Mouse (Mus musculus) forebrain, embryonic 11.5 days (tissue): ENCODE measurements around the gene Lsr. TPM values are rescaled to one million over a fixed set of nuclear protein-coding genes. Genes with fewer than 3 reads are reported as not detected.

Experiments used
- ATAC-seq: fragments of 200-750 bp; cut with Nextera tagmentation; replicated peaks from 2 replicates; pipeline ENCODE4 v1.8.0; 2017; ENCODE audit warnings: moderate TSS enrichment; ENCODE audit not compliant: low FRiP score
- DNase-seq: peaks from one replicate; pipeline ENCODE4 v3.0.0-alpha.2; 2017; ENCODE audit warnings: low spot score
- H3K27ac ChIP-seq: fragments of 300-500 bp; sonication (generic); 2 replicates; pipeline ENCODE4 v1.5.1; 2014; ENCODE audit warnings: low read depth, low read length
- H3K27me3 ChIP-seq: fragments of 300-500 bp; sonication (generic); 2 replicates; pipeline ENCODE4 v1.6.1; 2014; ENCODE audit warnings: mild to moderate bottlenecking, low read length, mixed read lengths; ENCODE audit not compliant: control insufficient read depth, insufficient read depth
- H3K36me3 ChIP-seq: fragments of 300-500 bp; sonication (generic); 2 replicates; pipeline ENCODE4 v1.6.1; 2014; ENCODE audit warnings: mild to moderate bottlenecking, low read length, moderate library complexity, mixed read lengths; ENCODE audit not compliant: control insufficient read depth, insufficient read depth
- H3K4me1 ChIP-seq: fragments of 300-500 bp; sonication (generic); replicated peaks from 2 replicates; pipeline ENCODE4 v1.6.1; 2014; ENCODE audit warnings: low read length, mixed read lengths; ENCODE audit not compliant: control insufficient read depth, insufficient read depth
- H3K4me2 ChIP-seq: fragments of 300-500 bp; sonication (generic); 2 replicates; pipeline ENCODE4 v1.6.1; 2014; ENCODE audit warnings: low read depth, mild to moderate bottlenecking, low read length, moderate library complexity, mixed read lengths; ENCODE audit not compliant: severe bottlenecking
- H3K4me3 ChIP-seq: fragments of 300-500 bp; sonication (generic); 2 replicates; pipeline ENCODE4 v1.5.1; 2014; ENCODE audit warnings: low read depth, low read length
- H3K9ac ChIP-seq: fragments of 300-500 bp; sonication (generic); 2 replicates; pipeline ENCODE4 v1.6.1; 2014; ENCODE audit warnings: low read length
- H3K9me3 ChIP-seq: fragments of 300-500 bp; sonication (generic); 2 replicates; pipeline ENCODE4 v1.6.1; 2016; ENCODE audit warnings: low read length, mixed read lengths; ENCODE audit not compliant: control insufficient read depth
- WGBS: fragments of 180-500 bp; shearing (Covaris S2); extraction: QIAGEN DNeasy Blood & Tissue Kit; methylation state at CpG from one replicate; pipeline ENCODE4 v1.1.7; 2014; 5-methylcytosine and 5-hydroxymethylcytosine counted together
- polyA plus RNA-seq: library from polyadenylated mRNA; unstranded; fragments of >200 nt; fragmentation: Nextera tagmentation; extraction: Ambion mirVana; gene quantifications from 2 replicates; pipeline ENCODE4 v1.2.1, GENCODE M21; 2014

Lsr gene
- polyA plus RNA-seq, 1 experiment from 2014 or later: 32.5 TPM

DNA sequence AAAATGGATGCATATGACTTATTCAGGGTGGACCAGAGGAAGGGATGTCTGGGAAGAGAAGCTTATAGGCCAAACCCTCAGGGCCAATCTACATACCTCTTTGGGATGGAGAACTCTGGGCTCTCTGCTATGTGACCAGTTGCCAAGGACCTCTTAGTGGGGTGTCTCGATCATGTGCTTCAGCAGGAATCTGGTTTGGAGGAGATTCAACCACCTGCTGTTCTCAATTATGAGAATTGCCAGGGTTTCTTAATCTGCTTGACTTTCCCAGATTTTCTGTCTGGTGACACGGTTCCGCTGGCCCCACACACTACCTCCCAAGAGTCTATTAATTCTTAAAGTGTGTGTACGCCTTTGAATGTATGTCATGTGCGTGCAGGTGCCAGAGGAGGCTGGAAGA is 20.7 kb upstream of the Lsr start:
- Histone ChIP-seq H3K27me3 (no peaks in the 10 kb centered on the region), H3K4me1 (no peaks in the 10 kb centered on the region), H3K9me3 (peaks cover 2% of the 10 kb centered on the region; the same call in 1 of the 2 replicates), H3K9ac (no peak overlapping the region), H3K36me3 (no peaks in the 10 kb centered on the region), H3K27ac (no peak overlapping the region), H3K4me3 (no peak overlapping the region), H3K4me2 (no peak overlapping the region)
- 83% methylated on average over 5 of the region's 5 CpGs for WGBS
- DNase-seq (no peak), ATAC-seq (no peak)

DNA sequence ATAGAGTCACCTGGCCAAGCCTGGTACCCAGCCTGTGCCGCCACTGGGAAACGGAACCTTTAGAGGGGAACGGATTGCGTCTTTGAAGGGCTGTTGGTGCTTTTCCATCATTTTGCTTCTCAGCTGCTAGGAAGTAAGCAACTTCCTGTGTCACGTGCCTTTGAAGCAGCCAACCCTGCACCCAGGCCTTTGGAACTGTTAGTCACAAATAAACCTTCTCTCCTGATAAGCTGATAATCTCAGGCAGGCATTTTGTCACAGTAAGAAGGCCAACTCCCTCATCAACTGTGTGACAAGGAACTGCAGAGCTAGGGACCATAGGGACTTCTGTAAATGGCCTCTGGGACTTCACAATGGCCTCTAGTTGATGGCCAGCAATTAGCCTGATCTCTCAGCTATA is 18.9 kb upstream of the Lsr start:
- Histone ChIP-seq H3K27ac (no peak overlapping the region), H3K9ac (no peak overlapping the region), H3K9me3 (peaks cover 2% of the 10 kb centered on the region; the same call in 1 of the 2 replicates), H3K4me3 (no peak overlapping the region), H3K36me3 (no peaks in the 10 kb centered on the region), H3K4me1 (no peaks in the 10 kb centered on the region), H3K4me2 (no peak overlapping the region), H3K27me3 (no peaks in the 10 kb centered on the region)
- 83% methylated on average over 5 of the region's 5 CpGs for WGBS
- DNase-seq (no peak), ATAC-seq (no peak)

DNA sequence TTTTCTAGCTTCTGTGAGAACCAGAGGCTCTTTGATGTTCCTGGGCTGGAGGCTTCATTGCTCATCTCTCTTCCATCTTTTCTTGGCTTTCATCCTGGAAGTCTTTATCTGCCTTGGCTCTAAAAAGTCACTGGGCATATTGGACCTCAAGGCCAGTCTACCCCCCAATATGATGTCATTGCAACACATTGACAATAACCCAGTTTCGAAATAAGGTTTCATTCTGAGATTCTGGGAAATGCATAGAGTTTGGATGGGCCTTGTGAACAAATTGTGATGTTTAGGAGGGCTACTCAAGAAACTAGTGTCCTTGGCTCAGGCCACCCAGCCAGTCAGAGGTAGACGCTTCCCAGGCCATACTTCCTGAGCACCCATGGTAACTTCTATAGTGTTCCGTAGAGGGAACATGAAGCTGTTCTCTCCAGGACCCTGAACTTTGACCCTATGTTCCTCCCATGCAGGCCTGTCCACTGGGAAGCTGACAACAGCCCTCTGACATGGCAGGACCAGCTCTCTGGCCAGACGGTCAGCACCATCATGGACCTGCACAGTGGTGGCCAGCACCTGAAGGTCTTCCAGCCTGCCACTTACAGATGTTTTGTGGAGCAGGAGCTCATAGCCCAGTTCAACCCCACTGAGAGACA is 15.4 kb upstream of the Lsr start:
- DNase-seq: no peak
- H3K9me3 ChIP-seq: no peaks in the 10 kb centered on the region
- ATAC-seq: no peak
- no peaks in the 10 kb centered on the region for H3K27me3 ChIP-seq
- H3K27ac ChIP-seq: no peak overlapping the region
- no peaks in the 10 kb centered on the region for H3K36me3 ChIP-seq
- no peak overlapping the region for H3K4me2 ChIP-seq
- no peaks in the 10 kb centered on the region for H3K4me1 ChIP-seq
- 85% methylated on average over 4 of the region's 4 CpGs for WGBS
- H3K9ac ChIP-seq: no peak overlapping the region
- no peak overlapping the region for H3K4me3 ChIP-seq

DNA sequence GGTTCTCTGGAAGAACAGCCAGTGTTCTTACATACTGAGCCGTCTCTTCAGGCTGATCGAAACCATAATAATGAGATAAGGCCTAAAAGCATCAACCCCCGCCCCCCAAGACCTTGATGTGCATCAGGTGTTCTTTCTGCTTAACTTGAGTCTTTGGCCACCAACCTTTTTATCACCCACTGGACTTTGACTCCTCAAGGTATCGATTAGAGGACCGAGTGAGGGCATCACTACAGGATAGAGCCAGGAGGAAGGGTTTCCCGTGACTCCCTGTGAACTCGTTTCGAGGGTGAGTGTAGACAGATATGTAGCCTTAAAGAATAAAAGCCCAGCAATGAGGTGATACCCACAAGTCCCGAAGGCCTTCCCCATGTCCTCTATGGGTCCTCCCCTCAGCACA is 12.1 kb upstream of the Lsr start:
- no peak overlapping the region for H3K27ac ChIP-seq
- WGBS: 85% methylated on average over 9 of the region's 9 CpGs
- H3K4me3 ChIP-seq: no peak overlapping the region
- ATAC-seq: no peak
- H3K4me1 ChIP-seq: no peaks in the 10 kb centered on the region
- no peaks in the 10 kb centered on the region for H3K36me3 ChIP-seq
- H3K9ac ChIP-seq: no peak overlapping the region
- no peaks in the 10 kb centered on the region for H3K27me3 ChIP-seq
- no peak overlapping the region for H3K4me2 ChIP-seq
- DNase-seq: no peak
- H3K9me3 ChIP-seq: no peaks in the 10 kb centered on the region

DNA sequence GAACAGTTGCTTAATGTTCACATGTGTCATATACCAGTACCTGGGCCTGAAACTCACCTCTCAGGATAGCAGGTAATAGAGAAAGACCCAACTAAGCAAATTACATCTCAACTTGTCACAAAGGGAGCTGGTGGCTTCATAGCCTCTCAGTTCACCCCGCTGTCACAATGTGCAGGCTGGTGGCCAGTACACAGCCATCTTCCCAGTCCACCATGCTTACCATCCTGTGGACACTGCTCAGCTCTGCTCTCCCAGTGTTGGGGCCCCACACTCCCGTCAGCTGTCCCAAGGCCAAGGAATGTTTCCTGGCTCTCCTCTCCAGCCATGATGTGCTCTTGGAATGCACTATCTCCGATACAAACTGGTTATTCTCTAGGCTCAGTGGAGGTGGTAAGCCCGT is 8.4 kb upstream of the Lsr start:
- Histone ChIP-seq H3K9ac (no peak overlapping the region), H3K4me2 (no peak overlapping the region), H3K36me3 (no peaks in the 10 kb centered on the region), H3K4me1 (no peaks in the 10 kb centered on the region), H3K9me3 (no peaks in the 10 kb centered on the region), H3K4me3 (no peak overlapping the region), H3K27me3 (no peaks in the 10 kb centered on the region), H3K27ac (no peak overlapping the region)
- ATAC-seq: no peak
- DNase-seq: no peak
- WGBS: 87% methylated on average over 4 of the region's 4 CpGs

- H3K36me3 ChIP-seq: no peaks in the 10 kb centered on the region; the same call in 1 of the 2 replicates
- H3K4me1 ChIP-seq: peaks cover 4% of the 10 kb centered on the region; the same call in 1 of the 2 replicates
- peak; percentile 89 for ATAC-seq
- peak within 1 kb of the TSS; percentile 78 for H3K4me2 ChIP-seq
- H3K27me3 ChIP-seq: no peaks in the 10 kb centered on the region; the same call in 1 of the 2 replicates
- H3K27ac ChIP-seq: no peak within 1 kb of the TSS
- WGBS: under 1% methylated on average over 37 of the region's 37 CpGs
- DNase-seq: peak; percentile 92
- H3K4me3 ChIP-seq: peak within 1 kb of the TSS; percentile 48
- H3K9me3 ChIP-seq: no peaks in the 10 kb centered on the region
- H3K9ac ChIP-seq: peak within 1 kb of the TSS; percentile 67
Observed at GRCm38 (mm10) chr7:30973501-30974289, 431 bp upstream of the Lsr start, which contains the start of gene Fam187b. Fam187b (plus strand) TSS chr7:30973790.

DNA sequence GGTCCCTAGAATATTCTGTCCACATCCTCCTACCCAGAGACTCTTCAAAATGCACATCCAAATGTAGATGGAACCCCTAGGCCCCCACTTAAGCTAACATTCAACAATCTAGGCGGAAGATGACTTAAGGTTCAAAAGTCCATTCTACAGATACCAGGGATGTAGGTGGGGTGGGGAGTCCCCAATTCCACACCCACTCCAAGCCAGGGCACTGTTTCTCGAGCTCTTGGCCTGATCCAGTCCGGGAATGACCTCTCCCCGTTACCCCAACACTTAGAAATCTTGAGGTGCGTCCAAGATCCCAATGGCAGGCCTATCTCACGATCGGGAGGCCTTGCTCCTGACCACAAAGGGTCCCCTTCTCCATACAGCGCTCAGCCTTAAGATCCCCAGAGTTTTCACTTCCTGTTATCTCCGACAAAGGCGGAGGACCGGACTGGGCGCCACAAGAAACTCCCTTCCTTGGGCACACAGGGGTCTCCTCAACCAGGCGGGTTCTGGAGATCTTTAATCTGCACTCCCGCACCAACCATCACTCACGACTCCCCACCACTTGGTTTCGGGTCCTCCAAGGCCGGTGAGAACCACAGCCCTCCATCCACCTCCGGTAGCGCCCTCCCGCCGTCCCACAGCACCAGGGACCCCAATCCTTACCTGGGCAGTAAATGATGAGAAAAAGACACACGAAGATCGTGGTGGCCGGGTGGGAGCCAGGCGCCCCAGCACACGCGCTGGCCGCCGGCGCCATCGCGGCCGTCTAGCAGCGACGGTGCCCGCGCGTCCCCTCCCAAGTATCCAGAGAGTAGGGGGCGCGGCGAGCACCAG is 626 bp downstream of the Lsr start:
- peaks cover 4% of the 10 kb centered on the region; the same call in 1 of the 2 replicates for H3K4me1 ChIP-seq
- whole genome bisulfite sequencing: 2% methylated on average over 41 of the region's 41 CpGs
- peak overlapping the region; percentile 78 for H3K4me2 ChIP-seq
- H3K9me3 ChIP-seq: no peaks in the 10 kb centered on the region
- no peak overlapping the region for H3K27ac ChIP-seq
- no peaks in the 10 kb centered on the region; the same call in 1 of the 2 replicates for H3K36me3 ChIP-seq
- ATAC-seq: peak; percentile 63
- peak overlapping the region; percentile 67 for H3K9ac ChIP-seq
- H3K27me3 ChIP-seq: no peaks in the 10 kb centered on the region; the same call in 1 of the 2 replicates
- no peak for DNase-seq
- H3K4me3 ChIP-seq: peak overlapping the region; percentile 48

- H3K27ac ChIP-seq: no peak overlapping the region
- H3K9ac ChIP-seq: no peak overlapping the region
- H3K36me3 ChIP-seq: no peaks in the 10 kb centered on the region; the same call in 1 of the 2 replicates
- H3K4me2 ChIP-seq: peak overlapping the region; percentile 78
- H3K9me3 ChIP-seq: no peaks in the 10 kb centered on the region
- no peak for DNase-seq
- peaks cover 4% of the 10 kb centered on the region; the same call in 1 of the 2 replicates for H3K4me1 ChIP-seq
- H3K4me3 ChIP-seq: peak overlapping the region; percentile 48
- no peaks in the 10 kb centered on the region; the same call in 1 of the 2 replicates for H3K27me3 ChIP-seq
- WGBS: 92% methylated on average over 15 of the region's 15 CpGs
- ATAC-seq: no peak
Observed at GRCm38 (mm10) chr7:30971901-30972300, 1.4 kb downstream of the Lsr start.
